Mouse (Mus musculus): ENCODE measurements around the gene Ubn2. TPM values are rescaled to one million over a fixed set of nuclear protein-coding genes. Genes with fewer than 3 reads are reported as not detected.

Ubn2 gene
- total RNA-seq, 2 experiments from 2014 or later = 15.6 to 58.2 TPM

Other genes starting within 250 kb of the Ubn2 start
- gene D630045J12Rik, start 179.9 kb upstream of the Ubn2 start, total RNA-seq (2014; fragmentation: Nextera tagmentation) = 0.72 and 3.0 TPM in 2 replicates
- gene D630045J12Rik, start 179.9 kb upstream of the Ubn2 start, total RNA-seq (2017) = 0.09 and 0.19 TPM in 2 replicates
- gene Zc3hav1l, start 134.7 kb upstream of the Ubn2 start, total RNA-seq (2014; fragmentation: Nextera tagmentation) = 6.9 and 7.3 TPM in 2 replicates
- 2.9 and 4.3 TPM in 2 replicates for gene Zc3hav1l, start 134.7 kb upstream of the Ubn2 start, total RNA-seq (2017)
- 53.4 and 71.4 TPM in 2 replicates for gene Zc3hav1, start 79.3 kb upstream of the Ubn2 start, total RNA-seq (2014; fragmentation: Nextera tagmentation)
- gene Zc3hav1, start 79.3 kb upstream of the Ubn2 start, total RNA-seq (2017) = 60.1 and 64.0 TPM in 2 replicates
- gene Ttc26, start 52.5 kb upstream of the Ubn2 start, total RNA-seq (2014; fragmentation: Nextera tagmentation) = 0.74 and 1.4 TPM in 2 replicates
- gene Ttc26, start 52.5 kb upstream of the Ubn2 start, total RNA-seq (2017) = 1.2 and 1.5 TPM in 2 replicates
- gene Fmc1, start 99.6 kb downstream of the Ubn2 start, total RNA-seq (2014; fragmentation: Nextera tagmentation) = 113 and 175 TPM in 2 replicates
- gene Fmc1, start 99.6 kb downstream of the Ubn2 start, total RNA-seq (2017) = 34.6 and 43.6 TPM in 2 replicates
- 203 and 217 TPM in 2 replicates for gene Luc7l2, start 117.4 kb downstream of the Ubn2 start, total RNA-seq (2014; fragmentation: Nextera tagmentation)
- 248 and 278 TPM in 2 replicates for gene Luc7l2, start 117.4 kb downstream of the Ubn2 start, total RNA-seq (2017)
- gene Klrg2, start 203.3 kb downstream of the Ubn2 start, total RNA-seq (2014; fragmentation: Nextera tagmentation) = not detected in 2 replicates
- gene Klrg2, start 203.3 kb downstream of the Ubn2 start, total RNA-seq (2017) = not detected in 2 replicates
- not detected in 2 replicates for gene Clec2l, start 229.1 kb downstream of the Ubn2 start, total RNA-seq (2014; fragmentation: Nextera tagmentation)
- gene Clec2l, start 229.1 kb downstream of the Ubn2 start, total RNA-seq (2017) = not detected in 2 replicates

All from megakaryocyte-erythroid progenitor cell, adult 5-6 weeks (primary cell).